Mouse (Mus musculus): ENCODE measurements around the gene Arx. TPM values are rescaled to one million over a fixed set of nuclear protein-coding genes. Genes with fewer than 3 reads are reported as not detected.
A peak's percentile ranks its signal among the peaks of the same experiment; 100 is the strongest.

Arx gene
- 0.40 and 0.69 TPM in 2 replicates for polyA plus RNA-seq (2014; fragmentation: Nextera tagmentation; extraction: Ambion mirVana)

- peaks cover 96% of the 10 kb centered on the region for H3K27me3 ChIP-seq (replicated peaks; ENCODE audit: control insufficient read depth, insufficient read depth, low read length)
- H3K27ac ChIP-seq (ENCODE audit: low read depth, low read length): no peak within 1 kb of the TSS
- peak within 1 kb of the TSS; percentile 23 for H3K4me3 ChIP-seq (ENCODE audit: low read depth, low read length)
- no peaks in the 10 kb centered on the region for H3K36me3 ChIP-seq (ENCODE audit: control insufficient read depth, insufficient read depth, low read length)
- no peaks in the 10 kb centered on the region for H3K9me3 ChIP-seq (ENCODE audit: control insufficient read depth, low read length)
- H3K4me2 ChIP-seq: peak within 1 kb of the TSS; percentile 29
- DNase-seq (ENCODE audit: low spot score): peak; percentile 44
- no peak within 1 kb of the TSS for H3K9ac ChIP-seq (ENCODE audit: low read depth, low read length)
- ATAC-seq (replicated peaks; ENCODE audit: low FRiP score): peak; percentile 87
- H3K4me1 ChIP-seq (replicated peaks; ENCODE audit: control insufficient read depth, insufficient read depth, low read length): 0 out of 2 replicates have a peak, but pooled peaks cover 2% of the 10 kb centered on the region
- 19% methylated on average over 31 of the region's 31 CpGs for WGBS
These were observed at the start of gene Arx for GRCm38 (mm10) chrX:93286291-93286893. Gene Arx (plus strand): TSS chrX:93286445.

DNA sequence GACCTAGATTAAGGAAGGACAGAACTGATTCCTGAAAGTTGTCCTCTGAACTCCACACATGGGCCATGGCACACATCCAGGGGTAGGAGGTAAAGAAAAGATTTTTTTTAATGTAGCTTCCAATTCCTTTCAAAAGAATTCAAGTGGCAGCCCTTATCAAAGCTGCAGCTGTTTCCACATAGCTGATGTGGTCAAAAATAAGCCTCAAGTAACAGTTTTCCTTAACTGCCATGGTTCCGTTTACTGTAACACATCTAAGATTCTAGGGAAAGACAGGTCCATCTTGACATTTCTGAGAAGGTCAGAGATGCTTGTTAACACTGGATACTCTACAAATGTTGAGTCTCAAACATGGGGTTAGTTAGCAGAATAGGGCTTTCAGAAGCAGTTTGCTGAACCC, 34.9 kb upstream of the Arx start:
- DNase-seq (ENCODE audit: low spot score) (no peak), ATAC-seq (replicated peaks; ENCODE audit: low FRiP score) (no peak)
- Histone ChIP-seq H3K27me3 (replicated peaks; ENCODE audit: control insufficient read depth, insufficient read depth, low read length) (no peaks in the 10 kb centered on the region), H3K9me3 (ENCODE audit: control insufficient read depth, low read length) (no peaks in the 10 kb centered on the region), H3K9ac (ENCODE audit: low read depth, low read length) (no peak overlapping the region), H3K4me1 (replicated peaks; ENCODE audit: control insufficient read depth, insufficient read depth, low read length) (no peaks in the 10 kb centered on the region), H3K4me2 (no peak overlapping the region), H3K4me3 (ENCODE audit: low read depth, low read length) (no peak overlapping the region), H3K27ac (ENCODE audit: low read depth, low read length) (no peak overlapping the region), H3K36me3 (ENCODE audit: control insufficient read depth, insufficient read depth, low read length) (no peaks in the 10 kb centered on the region)
- WGBS: 44% methylated on average over 1 of the region's 1 CpGs

DNA sequence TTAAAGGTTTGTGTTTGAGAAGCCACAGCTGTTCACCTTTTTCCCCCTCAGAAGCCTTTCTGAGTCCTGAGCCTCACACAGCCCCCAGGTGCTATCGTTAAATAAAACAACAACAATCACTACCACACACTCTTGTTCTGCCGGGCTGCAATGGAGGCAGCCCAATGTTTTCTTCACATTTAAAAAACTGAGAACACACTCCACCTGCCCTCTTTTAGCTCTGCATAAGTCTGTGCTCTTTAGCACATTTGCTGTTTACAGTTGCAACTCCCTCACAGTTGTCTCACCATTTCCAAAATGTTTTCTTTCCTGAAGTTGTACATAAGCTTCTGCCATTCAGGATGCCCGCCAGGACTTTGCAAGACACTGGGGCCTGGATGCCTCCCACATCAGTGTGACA, 10.6 kb upstream of the Arx start:
- Histone ChIP-seq H3K4me2 (no peak overlapping the region), H3K36me3 (ENCODE audit: control insufficient read depth, insufficient read depth, low read length) (no peaks in the 10 kb centered on the region), H3K27ac (ENCODE audit: low read depth, low read length) (no peak overlapping the region), H3K4me1 (replicated peaks; ENCODE audit: control insufficient read depth, insufficient read depth, low read length) (no peaks in the 10 kb centered on the region), H3K27me3 (replicated peaks; ENCODE audit: control insufficient read depth, insufficient read depth, low read length) (peaks cover 16% of the 10 kb centered on the region), H3K9me3 (ENCODE audit: control insufficient read depth, low read length) (no peaks in the 10 kb centered on the region), H3K9ac (ENCODE audit: low read depth, low read length) (no peak overlapping the region), H3K4me3 (ENCODE audit: low read depth, low read length) (no peak overlapping the region)
- ATAC-seq (replicated peaks; ENCODE audit: low FRiP score): no peak
- 46% methylated on average over 3 of the region's 3 CpGs for WGBS
- no peak for DNase-seq (ENCODE audit: low spot score)

DNA sequence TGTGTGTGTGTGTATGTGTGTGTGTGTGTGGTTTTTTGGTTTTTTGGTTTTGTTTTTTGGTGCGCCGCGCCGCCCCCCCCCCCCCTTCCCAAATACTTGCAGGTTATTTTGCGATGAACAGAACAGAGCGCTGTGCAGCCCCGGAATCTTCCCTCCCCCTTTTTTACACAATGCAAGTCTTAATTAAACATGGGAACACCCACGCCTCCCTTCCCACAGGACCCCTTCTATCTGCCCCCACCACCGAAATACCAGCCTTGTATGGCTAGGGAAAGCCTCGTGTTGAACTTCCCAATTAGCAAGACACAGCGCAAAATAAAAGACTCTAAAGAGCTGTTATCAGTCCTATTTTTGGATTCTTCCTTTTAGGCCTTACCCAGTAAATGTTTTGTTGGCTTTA, 6.3 kb upstream of the Arx start:
- Histone ChIP-seq H3K36me3 (ENCODE audit: control insufficient read depth, insufficient read depth, low read length) (no peaks in the 10 kb centered on the region), H3K9ac (ENCODE audit: low read depth, low read length) (no peak overlapping the region), H3K4me3 (ENCODE audit: low read depth, low read length) (no peak overlapping the region), H3K27ac (ENCODE audit: low read depth, low read length) (no peak overlapping the region), H3K9me3 (ENCODE audit: control insufficient read depth, low read length) (no peaks in the 10 kb centered on the region), H3K4me2 (no peak overlapping the region), H3K27me3 (replicated peaks; ENCODE audit: control insufficient read depth, insufficient read depth, low read length) (peaks cover 54% of the 10 kb centered on the region), H3K4me1 (replicated peaks; ENCODE audit: control insufficient read depth, insufficient read depth, low read length) (no peaks in the 10 kb centered on the region)
- WGBS: 32% methylated on average over 9 of the region's 11 CpGs
- ATAC-seq (replicated peaks; ENCODE audit: low FRiP score): no peak
- no peak for DNase-seq (ENCODE audit: low spot score)

- 0 out of 2 replicates have a peak, but pooled peaks have one; percentile 39 for ATAC-seq (replicated peaks; ENCODE audit: low FRiP score)
- H3K4me3 ChIP-seq (ENCODE audit: low read depth, low read length): peak overlapping the region; percentile 1; the same call in 1 of the 2 replicates
These were observed 5.1 kb upstream of the Arx start for GRCm38 (mm10) chrX:93281028-93281723.

DNA sequence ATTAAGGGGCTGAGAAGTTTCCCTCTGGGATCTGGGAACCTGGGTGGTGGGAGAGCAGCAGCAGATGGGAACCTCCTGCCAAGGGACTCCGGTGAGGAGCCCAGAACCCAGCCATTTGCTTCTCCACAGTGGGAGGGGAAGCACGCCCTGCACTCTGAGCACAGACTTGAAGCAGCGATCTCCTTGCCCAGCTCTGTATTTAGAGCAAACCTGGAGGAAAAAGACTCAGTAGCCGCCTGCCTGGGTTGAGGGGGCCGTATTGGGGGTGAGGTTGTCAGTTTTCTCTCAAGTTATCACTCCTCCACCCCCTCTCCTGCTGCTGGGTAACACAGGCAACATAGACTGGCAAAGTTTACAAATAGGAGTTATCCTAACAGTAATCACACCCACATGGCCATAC, 4.5 kb upstream of the Arx start:
- no peak for DNase-seq (ENCODE audit: low spot score)
- H3K27ac ChIP-seq (ENCODE audit: low read depth, low read length): no peak overlapping the region
- no peak overlapping the region for H3K9ac ChIP-seq (ENCODE audit: low read depth, low read length)
- H3K27me3 ChIP-seq (replicated peaks; ENCODE audit: control insufficient read depth, insufficient read depth, low read length): peaks cover 71% of the 10 kb centered on the region
- no peaks in the 10 kb centered on the region for H3K36me3 ChIP-seq (ENCODE audit: control insufficient read depth, insufficient read depth, low read length)
- 8% methylated on average over 5 of the region's 5 CpGs for WGBS
- peak overlapping the region; percentile 6 for H3K4me2 ChIP-seq
- ATAC-seq (replicated peaks; ENCODE audit: low FRiP score): no peak
- no peaks in the 10 kb centered on the region for H3K4me1 ChIP-seq (replicated peaks; ENCODE audit: control insufficient read depth, insufficient read depth, low read length)
- no peaks in the 10 kb centered on the region for H3K9me3 ChIP-seq (ENCODE audit: control insufficient read depth, low read length)
- peak overlapping the region; percentile 1; the same call in 1 of the 2 replicates for H3K4me3 ChIP-seq (ENCODE audit: low read depth, low read length)

More at GRCm38 (mm10) chrX:93281028-93281723, 5.1 kb upstream of the Arx start:
- 10% methylated on average over 23 of the region's 23 CpGs for WGBS
- H3K4me1 ChIP-seq (replicated peaks; ENCODE audit: control insufficient read depth, insufficient read depth, low read length): no peaks in the 10 kb centered on the region
- no peak overlapping the region for H3K9ac ChIP-seq (ENCODE audit: low read depth, low read length)
- no peak overlapping the region for H3K27ac ChIP-seq (ENCODE audit: low read depth, low read length)
- H3K9me3 ChIP-seq (ENCODE audit: control insufficient read depth, low read length): no peaks in the 10 kb centered on the region
- peak; percentile 58 for DNase-seq (ENCODE audit: low spot score)
- peak overlapping the region; percentile 6 for H3K4me2 ChIP-seq
- H3K36me3 ChIP-seq (ENCODE audit: control insufficient read depth, insufficient read depth, low read length): no peaks in the 10 kb centered on the region
- H3K27me3 ChIP-seq (replicated peaks; ENCODE audit: control insufficient read depth, insufficient read depth, low read length): peaks cover 66% of the 10 kb centered on the region

GRCm38 (mm10) chrX:93285091-93285490, 1.2 kb upstream of the Arx start:
- Histone ChIP-seq H3K4me1 (replicated peaks; ENCODE audit: control insufficient read depth, insufficient read depth, low read length) (0 out of 2 replicates have a peak, but pooled peaks cover 2% of the 10 kb centered on the region), H3K27ac (ENCODE audit: low read depth, low read length) (no peak overlapping the region), H3K9me3 (ENCODE audit: control insufficient read depth, low read length) (no peaks in the 10 kb centered on the region), H3K27me3 (replicated peaks; ENCODE audit: control insufficient read depth, insufficient read depth, low read length) (peaks cover 93% of the 10 kb centered on the region), H3K4me3 (ENCODE audit: low read depth, low read length) (no peak overlapping the region), H3K9ac (ENCODE audit: low read depth, low read length) (no peak overlapping the region), H3K4me2 (no peak overlapping the region), H3K36me3 (ENCODE audit: control insufficient read depth, insufficient read depth, low read length) (no peaks in the 10 kb centered on the region)
- WGBS: 24% methylated on average over 10 of the region's 10 CpGs
- ATAC-seq (replicated peaks; ENCODE audit: low FRiP score) (no peak), DNase-seq (ENCODE audit: low spot score) (no peak)

GRCm38 (mm10) chrX:93288339-93288738, 2.1 kb downstream of the Arx start:
- H3K4me1 ChIP-seq (replicated peaks; ENCODE audit: control insufficient read depth, insufficient read depth, low read length): 0 out of 2 replicates have a peak, but pooled peaks cover 2% of the 10 kb centered on the region
- H3K27me3 ChIP-seq (replicated peaks; ENCODE audit: control insufficient read depth, insufficient read depth, low read length): peaks cover 97% of the 10 kb centered on the region
- no peak for DNase-seq (ENCODE audit: low spot score)
- no peak overlapping the region for H3K9ac ChIP-seq (ENCODE audit: low read depth, low read length)
- peak overlapping the region; percentile 34 for H3K4me3 ChIP-seq (ENCODE audit: low read depth, low read length)
- WGBS: 6% methylated on average over 29 of the region's 37 CpGs
- peak overlapping the region; percentile 58 for H3K4me2 ChIP-seq
- no peaks in the 10 kb centered on the region for H3K36me3 ChIP-seq (ENCODE audit: control insufficient read depth, insufficient read depth, low read length)
- ATAC-seq (replicated peaks; ENCODE audit: low FRiP score): no peak
- no peak overlapping the region for H3K27ac ChIP-seq (ENCODE audit: low read depth, low read length)
- H3K9me3 ChIP-seq (ENCODE audit: control insufficient read depth, low read length): no peaks in the 10 kb centered on the region
